Comparison of ENCODE assay signal across 8 mouse cellular contexts in genomic region chr10:63582608-63583007, GRCm38 (mm10).
A peak's percentile ranks its signal among the peaks of the same experiment; 100 is the strongest.
DNase-seq lines count a peak whose midpoint lies in the region; ATAC-seq and TF ChIP-seq lines count a peak whose summit lies in the region.

No protein-coding gene starts in this region.

- no peaks in the 10 kb centered on the region for H3K9me3 ChIP-seq in hindbrain, postnatal 0 days (ENCODE audit: low read length)

- no peaks in the 10 kb centered on the region for H3K27me3 ChIP-seq in hindbrain, postnatal 0 days (ENCODE audit: insufficient read depth, low read length)

- WGBS in hindbrain, postnatal 0 days: 7% methylated on average over 14 of the region's 14 CpGs

- H3K27ac ChIP-seq in gastrocnemius, adult 2 months: peak overlapping the region; percentile 43; the same call in 1 of the 2 replicates
- no peak overlapping the region for H3K27ac ChIP-seq in hindbrain, postnatal 0 days

- peak overlapping the region; percentile 52 for H3K4me3 ChIP-seq in gastrocnemius, adult 2 months
- no peak overlapping the region for H3K4me3 ChIP-seq in hindbrain, postnatal 0 days (ENCODE audit: low read length)

- H3K4me2 ChIP-seq in hindbrain, postnatal 0 days (ENCODE audit: low read depth, low read length): 0 out of 2 replicates have a peak overlapping the region, but pooled peaks have one; percentile 38

- H3K4me1 ChIP-seq in hindbrain, postnatal 0 days (ENCODE audit: insufficient read depth, low read length): no peaks in the 10 kb centered on the region

- intact Hi-C loops in gastrocnemius, adult 2 months (cut with DNase I): loop anchor here (2.0 kb wide), 1 partner anchor 110 kb away; no protein-coding TSS in a partner anchor

- ATAC-seq in common myeloid progenitor, adult 5-6 weeks (replicated peaks; ENCODE audit: low read depth, poor library complexity, severe bottlenecking): peak; percentile 97
- ATAC-seq in hindbrain, postnatal 0 days: peak; percentile 80
- peak; percentile 98 for ATAC-seq in megakaryocyte progenitor cell, adult 5-6 weeks (replicated peaks; ENCODE audit: poor library complexity)

- peak; percentile 96 for TF ChIP-seq CTCF in gastrocnemius, adult 2 months (IDR thresholded peaks at IDR 0.05)
- peak; percentile 96 for TF ChIP-seq CTCF in hindbrain, postnatal 0 days (IDR thresholded peaks at IDR 0.05; ENCODE audit: low read depth)

- peak; percentile 79 for DNase-seq in adipocyte (ENCODE audit: low spot score)
- DNase-seq in gastrocnemius, adult 2 months: peak; percentile 73
- peak; percentile 91 for DNase-seq in hindbrain, postnatal 0 days (ENCODE audit: low spot score)
- peak; percentile 89 to 93 for DNase-seq in left cerebral cortex, adult 18-20 months (ENCODE audit: low spot score in 2 of 2)
- peak; percentile 88 to 92 for DNase-seq in right cerebral cortex, postnatal 10 days (ENCODE audit: low spot score in 2 of 2)
- DNase-seq in urinary bladder, postnatal 25 days (ENCODE audit: low spot score): peak; percentile 72

- H3K36me3 ChIP-seq in hindbrain, postnatal 0 days (ENCODE audit: insufficient read depth, low read length): no peaks in the 10 kb centered on the region

- H3K9ac ChIP-seq in hindbrain, postnatal 0 days (replicated peaks; ENCODE audit: low read length): no peak overlapping the region
